Mouse (Mus musculus): Measurements from ENCODE around the gene 2810408A11Rik. TPM values are rescaled to one million over a fixed set of nuclear protein-coding genes. Genes with fewer than 3 reads are reported as not detected.

2810408A11Rik gene
- polyA plus RNA-seq, 1 experiment from 2014 or later = 16.4 TPM

DNA sequence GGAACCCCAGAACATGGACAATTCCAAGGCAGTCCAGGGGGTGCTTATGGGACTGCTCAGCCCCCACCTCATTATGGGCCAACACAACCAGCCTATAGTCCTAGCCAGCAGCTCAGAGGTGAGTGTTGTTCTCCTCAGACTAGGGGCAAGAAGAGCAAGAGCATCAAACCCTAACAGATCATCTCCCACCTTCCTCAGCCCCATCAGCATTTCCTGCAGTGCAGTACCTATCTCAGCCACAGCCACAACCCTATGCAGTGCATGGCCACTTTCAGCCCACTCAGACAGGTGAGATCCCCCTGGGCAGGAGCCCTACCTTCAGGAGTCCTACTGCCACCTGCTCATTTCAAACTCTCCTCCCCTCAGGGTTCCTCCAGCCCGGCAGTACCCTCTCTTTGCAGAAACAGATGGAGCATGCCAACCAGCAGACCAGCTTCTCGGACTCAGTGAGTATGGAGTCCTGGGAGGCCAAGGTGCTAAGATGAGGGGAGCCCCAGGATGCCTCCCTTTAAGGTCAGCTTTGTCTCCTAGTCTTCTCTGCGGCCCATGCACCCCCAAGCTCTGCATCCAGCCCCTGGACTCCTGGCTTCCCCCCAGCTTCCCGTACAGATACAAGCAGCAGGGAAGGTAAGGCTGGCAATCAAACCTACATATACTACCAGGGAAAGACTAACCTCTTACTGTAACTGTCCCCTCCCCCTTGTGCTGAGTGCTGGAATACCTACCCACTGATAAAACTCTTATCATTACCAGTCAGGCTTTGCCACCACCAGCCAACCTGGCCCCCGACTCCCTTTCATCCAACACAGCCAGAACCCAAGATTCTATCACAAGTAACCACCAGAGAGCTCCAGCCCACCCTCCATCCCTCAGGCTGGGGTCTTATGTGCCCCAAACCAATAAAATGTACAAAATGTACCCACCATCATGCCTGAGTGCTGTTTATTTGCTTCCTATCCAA is 15.2 kb upstream of the 2810408A11Rik start:
- Histone ChIP-seq H3K9me3 (ENCODE audit: control insufficient read depth, low read length) (no peaks in the 10 kb centered on the region), H3K9ac (replicated peaks; ENCODE audit: low read depth, low read length) (no peak overlapping the region), H3K27ac (ENCODE audit: low read length) (no peak overlapping the region), H3K27me3 (replicated peaks; ENCODE audit: control insufficient read depth, insufficient read depth, low read length) (no peaks in the 10 kb centered on the region), H3K4me3 (replicated peaks; ENCODE audit: low read length) (no peak overlapping the region), H3K4me1 (replicated peaks; ENCODE audit: control insufficient read depth, insufficient read depth, low read length) (peaks cover 36% of the 10 kb centered on the region), H3K4me2 (ENCODE audit: low read length) (no peak overlapping the region), H3K36me3 (ENCODE audit: control insufficient read depth, insufficient read depth) (peaks cover 41% of the 10 kb centered on the region)
- WGBS = 64% methylated on average over 5 of the region's 5 CpGs
- ATAC-seq = no peak

DNA sequence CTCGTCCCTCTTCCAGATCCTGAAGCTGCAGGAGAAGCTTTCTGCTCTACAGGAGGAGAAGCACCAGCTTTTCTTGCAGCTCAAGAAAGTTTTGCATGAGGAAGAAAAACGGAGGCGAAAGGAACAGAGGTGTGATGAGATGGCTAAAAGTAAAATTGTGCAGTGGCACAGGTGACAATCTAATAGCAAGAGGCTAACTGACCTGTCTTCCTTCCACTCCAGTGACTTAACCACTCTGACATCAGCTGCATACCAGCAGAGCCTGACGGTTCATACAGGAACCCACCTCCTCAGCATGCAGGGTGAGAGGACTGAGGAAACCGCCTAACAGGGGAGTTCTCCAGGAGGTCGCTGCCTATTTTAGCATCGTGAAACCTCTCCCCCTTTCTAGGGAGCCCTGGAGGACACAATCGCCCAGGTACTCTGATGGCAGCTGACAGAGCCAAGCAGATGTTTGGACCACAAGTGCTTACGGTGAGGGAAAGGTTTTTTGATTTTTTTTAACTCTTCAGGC is 14.2 kb upstream of the 2810408A11Rik start:
- H3K27ac ChIP-seq (ENCODE audit: low read length) = no peak overlapping the region
- no peak for ATAC-seq
- H3K27me3 ChIP-seq (replicated peaks; ENCODE audit: control insufficient read depth, insufficient read depth, low read length) = no peaks in the 10 kb centered on the region
- H3K4me3 ChIP-seq (replicated peaks; ENCODE audit: low read length) = peak overlapping the region; percentile 76
- 39% methylated on average over 9 of the region's 9 CpGs for WGBS
- H3K4me2 ChIP-seq (ENCODE audit: low read length) = peak overlapping the region; percentile 90
- H3K9ac ChIP-seq (replicated peaks; ENCODE audit: low read depth, low read length) = no peak overlapping the region
- H3K4me1 ChIP-seq (replicated peaks; ENCODE audit: control insufficient read depth, insufficient read depth, low read length) = peaks cover 32% of the 10 kb centered on the region
- H3K9me3 ChIP-seq (ENCODE audit: control insufficient read depth, low read length) = no peaks in the 10 kb centered on the region
- H3K36me3 ChIP-seq (ENCODE audit: control insufficient read depth, insufficient read depth) = peaks cover 51% of the 10 kb centered on the region

DNA sequence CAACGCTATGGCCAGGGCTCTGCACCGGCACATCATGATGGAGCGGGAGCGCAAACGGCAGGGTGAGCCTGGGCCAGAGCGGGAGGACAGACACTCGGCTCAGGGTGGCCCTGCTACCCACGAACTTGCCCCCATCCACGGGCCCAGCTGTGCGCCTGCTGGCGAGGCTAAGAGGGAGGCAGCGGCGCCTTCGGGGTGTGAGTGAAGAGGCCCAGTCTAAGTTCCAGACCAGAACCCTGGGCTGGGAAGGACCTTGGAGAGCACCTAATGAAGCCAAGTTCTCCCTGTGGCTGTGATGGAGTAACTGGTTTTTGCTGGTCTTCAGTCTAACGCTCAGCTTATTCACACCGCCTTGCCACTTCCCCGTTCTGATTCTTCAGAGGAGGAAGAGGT is 13.6 kb upstream of the 2810408A11Rik start:
- H3K9ac ChIP-seq (replicated peaks; ENCODE audit: low read depth, low read length) = peak overlapping the region; percentile 82
- no peak for ATAC-seq
- no peaks in the 10 kb centered on the region for H3K9me3 ChIP-seq (ENCODE audit: control insufficient read depth, low read length)
- 3% methylated on average over 17 of the region's 17 CpGs for WGBS
- no peaks in the 10 kb centered on the region for H3K27me3 ChIP-seq (replicated peaks; ENCODE audit: control insufficient read depth, insufficient read depth, low read length)
- peaks cover 55% of the 10 kb centered on the region for H3K36me3 ChIP-seq (ENCODE audit: control insufficient read depth, insufficient read depth)
- H3K27ac ChIP-seq (ENCODE audit: low read length) = peak overlapping the region; percentile 79; the same call in 1 of the 2 replicates
- peak overlapping the region; percentile 76 for H3K4me3 ChIP-seq (replicated peaks; ENCODE audit: low read length)
- H3K4me1 ChIP-seq (replicated peaks; ENCODE audit: control insufficient read depth, insufficient read depth, low read length) = peaks cover 26% of the 10 kb centered on the region
- H3K4me2 ChIP-seq (ENCODE audit: low read length) = peak overlapping the region; percentile 90

DNA sequence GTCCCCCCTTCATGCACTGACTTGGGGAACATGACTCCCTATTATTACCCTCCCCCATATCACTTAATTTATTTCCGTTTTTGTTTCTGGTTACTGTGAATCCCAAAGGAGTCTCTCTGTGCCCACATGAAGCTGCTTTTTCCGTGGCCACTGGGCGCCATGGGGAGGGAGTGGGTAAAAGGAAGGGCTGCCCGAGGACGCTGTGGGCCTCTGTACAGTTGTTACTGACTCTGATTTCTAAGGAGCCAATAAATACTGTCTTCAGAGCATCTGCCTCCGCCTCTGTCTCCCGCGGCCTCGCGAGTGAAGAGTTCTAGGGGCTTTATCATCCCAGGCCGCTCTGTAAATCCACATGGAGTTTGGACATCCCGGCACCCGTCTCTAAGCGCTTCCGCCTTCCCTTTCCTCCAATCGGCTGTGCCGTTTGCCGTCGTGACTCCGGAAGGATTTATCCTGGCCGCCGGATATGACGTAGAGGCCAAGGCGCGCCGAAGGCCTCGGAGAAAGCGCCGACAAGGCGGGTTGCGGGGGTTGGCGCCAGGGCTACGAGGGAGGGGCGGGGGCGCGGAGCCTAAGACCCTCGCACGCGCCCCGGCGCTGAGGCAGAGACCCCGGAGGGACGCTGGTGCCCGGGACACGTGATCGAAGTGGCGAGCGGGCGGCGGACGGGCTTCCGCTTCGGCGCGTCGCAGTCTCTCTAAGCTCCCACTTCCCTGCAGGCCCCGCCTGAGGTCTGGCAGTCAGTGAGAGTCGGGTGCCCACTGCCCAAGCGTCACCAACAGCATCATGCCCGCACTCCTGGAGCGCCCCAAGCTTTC is 13.0 kb upstream of the 2810408A11Rik start, which contains the start of gene Gps2:
Gene Gps2, plus strand, starts transcription at position 335 of the 818 bp plus-strand sequence.
- Histone ChIP-seq H3K4me3 (replicated peaks; ENCODE audit: low read length) (peak within 1 kb of the TSS; percentile 76), H3K9me3 (ENCODE audit: control insufficient read depth, low read length) (no peaks in the 10 kb centered on the region), H3K9ac (replicated peaks; ENCODE audit: low read depth, low read length) (peak within 1 kb of the TSS; percentile 82), H3K4me2 (ENCODE audit: low read length) (peak within 1 kb of the TSS; percentile 90), H3K27ac (ENCODE audit: low read length) (peak within 1 kb of the TSS; percentile 79), H3K36me3 (ENCODE audit: control insufficient read depth, insufficient read depth) (peaks cover 58% of the 10 kb centered on the region), H3K4me1 (replicated peaks; ENCODE audit: control insufficient read depth, insufficient read depth, low read length) (peaks cover 21% of the 10 kb centered on the region), H3K27me3 (replicated peaks; ENCODE audit: control insufficient read depth, insufficient read depth, low read length) (no peaks in the 10 kb centered on the region)
- peak; percentile 95 for ATAC-seq
- WGBS = 2% methylated on average over 61 of the region's 61 CpGs

DNA sequence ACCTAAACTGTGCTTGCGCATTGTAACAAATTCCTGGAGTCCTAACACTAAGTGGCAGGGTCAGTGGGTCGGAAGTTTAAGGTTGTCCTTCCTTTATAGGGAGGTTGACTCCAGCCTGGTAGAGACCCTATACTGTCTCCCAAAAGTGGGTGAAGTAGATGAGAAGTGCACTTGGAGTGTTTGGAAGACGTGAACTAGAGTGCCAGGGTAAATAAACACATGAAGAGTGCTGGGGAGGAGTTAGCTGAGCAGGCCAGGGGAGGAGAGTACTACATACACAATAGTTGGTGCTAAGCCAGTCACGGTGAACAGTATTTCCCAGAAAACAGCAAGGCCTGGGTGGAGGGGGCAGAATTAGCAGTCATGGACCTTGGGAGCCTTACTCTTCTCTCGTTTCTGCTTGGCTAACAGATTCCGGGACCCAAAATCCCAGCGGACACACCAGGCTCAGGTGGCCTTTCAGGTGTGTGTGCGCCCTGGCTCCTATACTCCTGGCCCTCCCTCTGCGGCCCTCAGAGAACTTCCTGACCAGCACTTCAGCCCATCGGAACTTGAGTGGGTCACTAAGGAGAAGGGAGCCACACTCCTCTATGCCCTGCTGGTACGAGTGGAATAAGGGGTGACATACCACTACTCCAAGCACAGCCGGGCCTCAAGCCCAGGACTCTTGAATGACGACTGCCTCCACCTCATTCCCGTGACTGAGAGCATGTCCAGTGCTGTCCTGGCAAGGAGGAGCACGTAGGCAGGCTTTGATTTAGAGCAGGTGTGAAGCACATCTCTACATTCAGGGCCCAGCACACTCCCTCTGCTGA is 12.1 kb upstream of the 2810408A11Rik start:
- peak overlapping the region; percentile 90 for H3K4me2 ChIP-seq (ENCODE audit: low read length)
- H3K4me1 ChIP-seq (replicated peaks; ENCODE audit: control insufficient read depth, insufficient read depth, low read length) = peaks cover 21% of the 10 kb centered on the region
- H3K27me3 ChIP-seq (replicated peaks; ENCODE audit: control insufficient read depth, insufficient read depth, low read length) = no peaks in the 10 kb centered on the region
- no peaks in the 10 kb centered on the region for H3K9me3 ChIP-seq (ENCODE audit: control insufficient read depth, low read length)
- H3K27ac ChIP-seq (ENCODE audit: low read length) = no peak overlapping the region
- peaks cover 58% of the 10 kb centered on the region for H3K36me3 ChIP-seq (ENCODE audit: control insufficient read depth, insufficient read depth)
- no peak overlapping the region; the same call in 1 of the 2 replicates for H3K9ac ChIP-seq (replicated peaks; ENCODE audit: low read depth, low read length)
- peak overlapping the region; percentile 76 for H3K4me3 ChIP-seq (replicated peaks; ENCODE audit: low read length)
- peak; percentile 13; the same call in 1 of the 2 replicates for ATAC-seq
- 78% methylated on average over 15 of the region's 15 CpGs for WGBS

DNA sequence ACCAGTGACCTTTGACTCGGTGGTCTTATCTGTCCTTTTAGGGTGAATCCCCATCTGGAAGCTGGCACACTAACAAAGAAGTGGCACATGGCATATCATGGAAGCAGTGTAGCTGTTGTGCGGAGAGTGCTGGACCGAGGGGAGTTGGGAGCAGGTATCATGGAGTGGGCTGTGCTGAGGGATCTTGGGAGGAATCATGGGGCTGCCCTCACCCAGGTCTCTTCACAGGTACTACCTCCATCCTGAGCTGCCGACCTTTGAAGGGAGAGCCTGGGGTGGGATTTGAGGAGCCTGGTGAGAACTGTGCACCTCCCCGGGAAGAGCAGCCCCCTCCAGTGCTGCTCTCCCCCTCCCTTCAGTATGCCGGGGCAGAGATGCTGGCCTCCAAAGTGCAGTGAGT is 10.9 kb upstream of the 2810408A11Rik start:
- Histone ChIP-seq H3K4me2 (ENCODE audit: low read length) (no peak overlapping the region), H3K27me3 (replicated peaks; ENCODE audit: control insufficient read depth, insufficient read depth, low read length) (no peaks in the 10 kb centered on the region), H3K4me3 (replicated peaks; ENCODE audit: low read length) (no peak overlapping the region), H3K4me1 (replicated peaks; ENCODE audit: control insufficient read depth, insufficient read depth, low read length) (peaks cover 21% of the 10 kb centered on the region), H3K27ac (ENCODE audit: low read length) (no peak overlapping the region), H3K36me3 (ENCODE audit: control insufficient read depth, insufficient read depth) (peaks cover 61% of the 10 kb centered on the region), H3K9ac (replicated peaks; ENCODE audit: low read depth, low read length) (no peak overlapping the region), H3K9me3 (ENCODE audit: control insufficient read depth, low read length) (no peaks in the 10 kb centered on the region)
- 93% methylated on average over 6 of the region's 6 CpGs for WGBS
- no peak for ATAC-seq

DNA sequence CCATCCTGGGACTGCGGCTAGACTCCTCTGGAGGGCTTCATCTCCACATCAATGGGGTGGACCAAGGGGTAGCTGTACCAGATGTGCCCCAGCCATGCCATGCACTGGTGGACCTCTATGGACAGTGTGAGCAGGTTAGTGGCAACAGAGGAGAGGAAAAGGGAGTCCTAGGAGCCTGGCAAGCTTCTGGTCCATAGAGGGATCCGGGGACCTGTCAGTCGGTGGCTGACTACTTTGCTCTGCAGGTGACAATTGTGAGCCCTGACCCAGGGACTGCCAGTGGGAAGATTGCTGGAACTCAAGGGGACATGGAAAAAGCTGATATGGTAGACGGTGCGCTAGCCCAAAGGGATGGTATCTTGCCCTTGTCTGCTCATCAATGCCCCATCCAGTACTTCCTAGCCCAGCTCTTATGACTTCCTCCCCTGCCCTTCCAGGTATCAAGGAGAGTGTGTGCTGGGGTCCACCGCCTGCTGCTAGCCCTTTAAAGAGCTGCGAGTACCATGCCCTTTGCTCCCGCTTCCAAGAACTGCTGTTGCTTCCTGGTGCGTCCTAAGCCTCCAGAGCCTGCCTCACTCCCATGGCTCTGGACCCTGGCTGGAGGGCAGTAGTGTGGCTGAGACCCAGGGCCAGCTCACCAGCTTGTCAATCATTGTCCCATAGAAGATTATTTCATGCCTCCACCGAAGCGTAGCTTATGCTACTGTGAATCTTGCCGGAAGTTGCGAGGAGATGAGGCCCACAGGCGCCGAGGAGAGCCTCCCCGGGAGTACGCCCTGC is 10.2 kb upstream of the 2810408A11Rik start:
- 95% methylated on average over 17 of the region's 17 CpGs for WGBS
- no peak for ATAC-seq
- Histone ChIP-seq H3K4me2 (ENCODE audit: low read length) (no peak overlapping the region), H3K4me1 (replicated peaks; ENCODE audit: control insufficient read depth, insufficient read depth, low read length) (peaks cover 21% of the 10 kb centered on the region), H3K27ac (ENCODE audit: low read length) (no peak overlapping the region), H3K9ac (replicated peaks; ENCODE audit: low read depth, low read length) (no peak overlapping the region), H3K27me3 (replicated peaks; ENCODE audit: control insufficient read depth, insufficient read depth, low read length) (no peaks in the 10 kb centered on the region), H3K9me3 (ENCODE audit: control insufficient read depth, low read length) (no peaks in the 10 kb centered on the region), H3K4me3 (replicated peaks; ENCODE audit: low read length) (no peak overlapping the region), H3K36me3 (ENCODE audit: control insufficient read depth, insufficient read depth) (peaks cover 63% of the 10 kb centered on the region)

DNA sequence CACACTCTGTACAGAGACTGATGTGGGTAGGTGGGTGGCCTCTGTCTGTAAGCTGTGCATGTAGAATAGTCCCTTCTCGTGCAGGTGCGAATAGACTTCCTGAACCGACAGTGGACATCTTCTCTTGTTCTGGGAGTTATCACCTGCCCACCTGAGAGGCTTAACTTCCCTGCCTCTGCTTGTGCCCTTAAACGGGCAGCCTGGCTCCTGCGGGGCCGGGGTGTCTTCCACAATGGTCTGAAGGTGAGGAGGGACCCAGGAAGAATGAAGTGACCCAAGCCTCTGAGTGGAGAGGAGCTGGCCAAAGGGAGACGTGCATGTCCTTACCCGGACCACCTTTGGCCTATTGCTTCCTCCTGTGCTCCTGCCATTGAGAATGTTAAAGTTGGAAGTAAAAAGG is 9.4 kb upstream of the 2810408A11Rik start:
- no peaks in the 10 kb centered on the region for H3K27me3 ChIP-seq (replicated peaks; ENCODE audit: control insufficient read depth, insufficient read depth, low read length)
- H3K36me3 ChIP-seq (ENCODE audit: control insufficient read depth, insufficient read depth) = peaks cover 62% of the 10 kb centered on the region
- no peak for ATAC-seq
- H3K4me2 ChIP-seq (ENCODE audit: low read length) = no peak overlapping the region
- H3K27ac ChIP-seq (ENCODE audit: low read length) = no peak overlapping the region
- 92% methylated on average over 8 of the region's 8 CpGs for WGBS
- H3K9ac ChIP-seq (replicated peaks; ENCODE audit: low read depth, low read length) = no peak overlapping the region
- peaks cover 16% of the 10 kb centered on the region for H3K4me1 ChIP-seq (replicated peaks; ENCODE audit: control insufficient read depth, insufficient read depth, low read length)
- no peaks in the 10 kb centered on the region for H3K9me3 ChIP-seq (ENCODE audit: control insufficient read depth, low read length)
- no peak overlapping the region for H3K4me3 ChIP-seq (replicated peaks; ENCODE audit: low read length)
